Mouse (Mus musculus): Measurements from ENCODE around the gene Aes. TPM values are rescaled to one million over a fixed set of nuclear protein-coding genes. Genes with fewer than 3 reads are reported as not detected.

Gene Aes
- polyA plus RNA-seq, 2 experiments: 134 to 139 TPM

- 58% methylated on average over 3 of the region's 3 CpGs for WGBS (ENCODE audit: insufficient replicate concordance)
- H3K9ac ChIP-seq (replicated peaks): no peak overlapping the region
- H3K27ac ChIP-seq: no peak overlapping the region
- no peak overlapping the region for H3K4me2 ChIP-seq (ENCODE audit: low read depth)
- H3K27me3 ChIP-seq (ENCODE audit: control insufficient read depth, insufficient read depth, low read length): no peaks in the 10 kb centered on the region
- no peak for DNase-seq (ENCODE audit: low read depth in 3 of 3, low spot score in 3 of 3)
- TF ChIP-seq EP300 (IDR thresholded peaks at IDR 0.05; ENCODE audit: low read depth): no peak
- TF ChIP-seq CTCF (IDR thresholded peaks at IDR 0.05; ENCODE audit: low read depth): peak; percentile 79
- H3K36me3 ChIP-seq (replicated peaks; ENCODE audit: control insufficient read depth, insufficient read depth, low read depth): no peaks in the 10 kb centered on the region
- peaks cover 7 to 10% of the 10 kb centered on the region in 2 experiments; a peak in 3 of 4 replicates for H3K4me1 ChIP-seq (replicated peaks; ENCODE audit: control insufficient read depth in 2 of 2, insufficient read depth in 2 of 2, low read length in 1 of 2)
- no peaks in the 10 kb centered on the region for H3K9me3 ChIP-seq (ENCODE audit: control insufficient read depth, low read length)
- no peak overlapping the region for H3K4me3 ChIP-seq (ENCODE audit: insufficient read depth in 1 of 2, low read depth in 2 of 2, low read length in 2 of 2)
- ATAC-seq (ENCODE audit: insufficient read depth): no peak
Measured at GRCm38 (mm10) chr10:81556282-81556681, 3.0 kb upstream of the Aes start.

- DNase-seq (ENCODE audit: low read depth in 3 of 3, low spot score in 3 of 3): no peak
- no peak overlapping the region for H3K4me3 ChIP-seq (ENCODE audit: insufficient read depth in 1 of 2, low read depth in 2 of 2, low read length in 2 of 2)
- no peak overlapping the region for H3K9ac ChIP-seq (replicated peaks)
- H3K4me1 ChIP-seq (replicated peaks; ENCODE audit: control insufficient read depth in 2 of 2, insufficient read depth in 2 of 2, low read length in 1 of 2): peaks cover 5 to 14% of the 10 kb centered on the region in 2 experiments; a peak in 2 of 4 replicates
- no peak overlapping the region for H3K4me2 ChIP-seq (ENCODE audit: low read depth)
- TF ChIP-seq CTCF (IDR thresholded peaks at IDR 0.05; ENCODE audit: low read depth): no peak
- TF ChIP-seq EP300 (IDR thresholded peaks at IDR 0.05; ENCODE audit: low read depth): no peak
- 47% methylated on average over 1 of the region's 1 CpGs for WGBS (ENCODE audit: insufficient replicate concordance)
- no peaks in the 10 kb centered on the region for H3K36me3 ChIP-seq (replicated peaks; ENCODE audit: control insufficient read depth, insufficient read depth, low read depth)
- H3K27ac ChIP-seq: no peak overlapping the region
- no peak for ATAC-seq (ENCODE audit: insufficient read depth)
- no peaks in the 10 kb centered on the region for H3K9me3 ChIP-seq (ENCODE audit: control insufficient read depth, low read length)
- H3K27me3 ChIP-seq (ENCODE audit: control insufficient read depth, insufficient read depth, low read length): no peaks in the 10 kb centered on the region
Measured at GRCm38 (mm10) chr10:81557491-81557890, 1.8 kb upstream of the Aes start.

GRCm38 (mm10) chr10:81559627-81560539 lies 595 bp downstream of the Aes start:
- under 1% methylated on average over 35 of the region's 36 CpGs for WGBS (ENCODE audit: insufficient replicate concordance)
- Histone ChIP-seq H3K36me3 (replicated peaks; ENCODE audit: control insufficient read depth, insufficient read depth, low read depth) (peaks cover 6% of the 10 kb centered on the region), H3K4me1 (replicated peaks; ENCODE audit: control insufficient read depth in 2 of 2, insufficient read depth in 2 of 2, low read length in 1 of 2) (peaks cover 9 to 23% of the 10 kb centered on the region in 2 experiments), H3K4me3 (ENCODE audit: insufficient read depth in 1 of 2, low read depth in 2 of 2, low read length in 2 of 2) (peak overlapping the region; percentile 67 to 74), H3K27ac (peak overlapping the region; percentile 46), H3K4me2 (ENCODE audit: low read depth) (peak overlapping the region; percentile 88), H3K9me3 (ENCODE audit: control insufficient read depth, low read length) (no peaks in the 10 kb centered on the region), H3K27me3 (ENCODE audit: control insufficient read depth, insufficient read depth, low read length) (no peaks in the 10 kb centered on the region), H3K9ac (replicated peaks) (peak overlapping the region; percentile 87)
- ATAC-seq (ENCODE audit: insufficient read depth) (peak; percentile 46), DNase-seq (ENCODE audit: low read depth in 3 of 3, low spot score in 3 of 3) (no peak)
- no peak for TF ChIP-seq EP300 (IDR thresholded peaks at IDR 0.05; ENCODE audit: low read depth)
- no peak for TF ChIP-seq CTCF (IDR thresholded peaks at IDR 0.05; ENCODE audit: low read depth)

- Histone ChIP-seq H3K4me3 (ENCODE audit: insufficient read depth in 1 of 2, low read depth in 2 of 2, low read length in 2 of 2) (peak overlapping the region; percentile 67 to 74), H3K4me1 (replicated peaks; ENCODE audit: control insufficient read depth in 2 of 2, insufficient read depth in 2 of 2, low read length in 1 of 2) (peaks cover 9 to 23% of the 10 kb centered on the region in 2 experiments), H3K9me3 (ENCODE audit: control insufficient read depth, low read length) (no peaks in the 10 kb centered on the region), H3K9ac (replicated peaks) (peak overlapping the region; percentile 87), H3K27ac (peak overlapping the region; percentile 15; the same call in 1 of the 2 replicates), H3K36me3 (replicated peaks; ENCODE audit: control insufficient read depth, insufficient read depth, low read depth) (peaks cover 10% of the 10 kb centered on the region), H3K27me3 (ENCODE audit: control insufficient read depth, insufficient read depth, low read length) (no peaks in the 10 kb centered on the region), H3K4me2 (ENCODE audit: low read depth) (peak overlapping the region; percentile 88)
- TF ChIP-seq EP300 (IDR thresholded peaks at IDR 0.05; ENCODE audit: low read depth) (no peak), CTCF (IDR thresholded peaks at IDR 0.05; ENCODE audit: low read depth) (no peak)
- DNase-seq (ENCODE audit: low read depth in 3 of 3, low spot score in 3 of 3) (no peak), ATAC-seq (ENCODE audit: insufficient read depth) (peak; percentile 9; the same call in 1 of the 2 replicates)
- 2% methylated on average over 16 of the region's 16 CpGs for WGBS (ENCODE audit: insufficient replicate concordance)
Measured at GRCm38 (mm10) chr10:81560719-81561459, 1.6 kb downstream of the Aes start.

- Histone ChIP-seq H3K4me3 (ENCODE audit: insufficient read depth in 1 of 2, low read depth in 2 of 2, low read length in 2 of 2) (no peak overlapping the region), H3K9me3 (ENCODE audit: control insufficient read depth, low read length) (no peaks in the 10 kb centered on the region), H3K27ac (no peak overlapping the region), H3K4me1 (replicated peaks; ENCODE audit: control insufficient read depth in 2 of 2, insufficient read depth in 2 of 2, low read length in 1 of 2) (peaks cover 9 to 23% of the 10 kb centered on the region in 2 experiments), H3K4me2 (ENCODE audit: low read depth) (no peak overlapping the region), H3K36me3 (replicated peaks; ENCODE audit: control insufficient read depth, insufficient read depth, low read depth) (peaks cover 12% of the 10 kb centered on the region), H3K27me3 (ENCODE audit: control insufficient read depth, insufficient read depth, low read length) (no peaks in the 10 kb centered on the region), H3K9ac (replicated peaks) (no peak overlapping the region)
- WGBS (ENCODE audit: insufficient replicate concordance): 74% methylated on average over 6 of the region's 6 CpGs
- ATAC-seq (ENCODE audit: insufficient read depth): no peak
- no peak for DNase-seq (ENCODE audit: low read depth in 3 of 3, low spot score in 3 of 3)
- no peak for TF ChIP-seq EP300 (IDR thresholded peaks at IDR 0.05; ENCODE audit: low read depth)
- TF ChIP-seq CTCF (IDR thresholded peaks at IDR 0.05; ENCODE audit: low read depth): no peak
Measured at GRCm38 (mm10) chr10:81562411-81562810, 3.1 kb downstream of the Aes start.
